Mouse (Mus musculus) kidney, postnatal 4 days (tissue): ENCODE results near the gene 4930563M21Rik.
"Not testable (repeated sequence)": the region's sequence is repeated elsewhere in the genome, so short reads cannot be mapped to it uniquely, and the experiment has no call there.

ENCODE experiments used
- DNase-seq, 2 experiments: peaks; one replicate each; pipeline ENCODE4 v3.0.0; 2021; ENCODE audit warnings: mixed read lengths in 2 of 2

Gene 4930563M21Rik

GRCm38 (mm10) chr9:56010450-56010849 lies at the start of gene 4930563M21Rik:
TSS of gene 4930563M21Rik (minus strand) at chr9:56010550.
- DNase-seq = no peak

DNA sequence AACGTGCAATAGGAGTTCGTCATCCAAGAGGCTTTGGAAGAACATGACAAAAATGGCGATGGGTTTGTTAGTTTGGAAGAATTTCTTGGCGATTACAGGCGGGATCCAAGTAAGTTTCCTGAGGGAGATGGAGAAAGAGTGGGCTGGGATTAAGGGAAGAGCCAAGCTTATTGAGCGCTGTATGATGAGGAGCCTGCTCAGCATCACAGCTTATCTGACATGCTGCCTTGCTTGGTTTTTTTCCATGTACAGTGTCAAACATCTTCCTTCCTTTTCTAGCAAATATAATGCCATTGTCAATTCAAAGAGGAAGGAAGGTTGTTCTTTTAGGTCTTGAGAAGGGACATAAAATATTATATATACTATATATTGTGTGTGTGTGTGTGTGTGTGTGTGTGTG lies 45.8 kb upstream of the 4930563M21Rik start:
- DNase-seq = no peak

DNA sequence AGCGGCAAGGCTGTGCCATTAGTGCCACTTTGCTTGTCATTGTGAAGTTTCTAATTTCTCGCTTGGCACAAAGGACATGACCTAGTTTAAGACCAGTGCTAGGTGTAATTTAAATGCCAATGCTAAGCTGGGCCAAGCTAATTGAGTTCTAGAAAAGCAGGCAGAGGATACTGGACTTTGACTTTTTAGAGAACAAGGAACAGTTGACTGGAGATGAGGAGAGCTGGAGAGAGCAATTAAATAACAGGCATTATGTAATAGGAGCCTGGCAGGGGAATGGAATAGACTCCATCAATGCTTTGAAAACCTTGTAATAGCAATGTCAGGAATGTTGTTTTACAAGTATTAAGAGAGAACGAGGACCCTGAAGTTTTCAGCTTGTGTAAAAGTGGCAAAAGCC lies 43.4 kb upstream of the 4930563M21Rik start:
- no peak for DNase-seq

DNA sequence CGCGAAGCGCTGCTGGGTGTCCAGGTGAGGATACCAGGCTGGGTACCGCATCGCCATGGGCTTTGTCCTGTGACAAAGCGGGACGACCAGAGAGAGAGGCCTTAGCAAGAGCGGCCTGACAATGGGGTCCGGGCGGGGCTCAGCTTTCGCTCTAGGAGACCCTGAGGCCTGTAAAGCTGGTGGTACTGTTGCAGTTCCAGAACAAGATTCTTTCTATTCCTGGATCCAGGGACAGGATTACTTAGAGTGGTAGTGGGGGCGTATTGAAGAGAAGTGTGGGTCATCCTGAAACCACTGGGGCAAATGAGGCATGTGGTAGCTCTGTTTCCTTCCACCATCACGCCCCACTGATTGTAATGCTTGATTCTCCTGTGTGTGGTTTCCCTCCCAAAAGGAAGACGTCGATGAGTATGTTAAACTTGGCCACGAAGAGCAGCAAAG lies 31.9 kb upstream of the 4930563M21Rik start:
- no peak for DNase-seq

GRCm38 (mm10) chr9:56041372-56042180 lies 31.2 kb upstream of the 4930563M21Rik start, which contains the start of gene Rcn2:
TSS of gene Rcn2 (plus strand) at chr9:56041845.
- DNase-seq = peak; percentile 96 to 97

DNA sequence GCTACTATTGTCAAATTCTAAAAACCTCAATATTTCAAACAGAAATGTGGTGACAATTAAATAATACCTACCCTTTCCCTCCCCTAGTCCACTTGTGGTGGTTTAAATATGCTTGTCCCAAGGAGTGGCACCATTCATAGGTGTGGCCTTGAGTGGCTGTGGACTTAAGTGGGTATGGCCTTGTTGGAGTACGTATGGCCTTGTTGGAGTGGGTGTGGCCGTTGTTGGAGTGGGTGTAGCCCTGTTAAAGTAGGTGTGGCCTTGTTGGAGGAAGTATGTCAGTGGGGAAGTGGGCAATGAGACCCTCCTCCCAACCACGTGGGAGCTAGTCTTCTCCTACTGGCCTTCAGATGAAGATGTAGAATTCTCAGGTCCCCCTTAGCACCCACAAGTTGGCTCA lies 21.9 kb upstream of the 4930563M21Rik start:
- no peak for DNase-seq

GRCm38 (mm10) chr9:56027292-56027691 lies 16.9 kb upstream of the 4930563M21Rik start:
- DNase-seq = no peak

- no peak for DNase-seq
Measured at GRCm38 (mm10) chr9:56024772-56025171, 14.4 kb upstream of the 4930563M21Rik start.

- DNase-seq = not testable (repeated sequence)
Measured at GRCm38 (mm10) chr9:56004679-56005078, 5.7 kb downstream of the 4930563M21Rik start.

DNA sequence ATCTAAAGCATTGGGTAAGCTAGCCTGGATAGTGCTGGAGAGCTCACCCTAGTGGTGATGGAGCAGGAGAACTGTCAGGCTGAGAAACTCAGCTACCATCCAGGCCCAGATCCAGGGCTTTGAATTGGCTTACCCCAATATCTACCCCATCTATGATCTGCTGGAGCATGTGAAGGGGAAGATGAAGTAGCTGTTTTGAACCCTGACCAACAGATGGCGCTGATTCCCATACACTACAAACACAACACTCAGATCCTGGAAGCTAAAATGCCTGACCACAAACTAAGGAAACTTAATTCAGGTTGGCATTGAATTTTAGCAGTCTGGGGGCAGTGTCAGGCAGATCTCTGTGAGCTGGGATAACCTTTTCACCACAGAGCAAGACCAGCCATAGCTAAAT lies 63.5 kb downstream of the 4930563M21Rik start:
- peak; percentile 36 to 42 for DNase-seq

DNA sequence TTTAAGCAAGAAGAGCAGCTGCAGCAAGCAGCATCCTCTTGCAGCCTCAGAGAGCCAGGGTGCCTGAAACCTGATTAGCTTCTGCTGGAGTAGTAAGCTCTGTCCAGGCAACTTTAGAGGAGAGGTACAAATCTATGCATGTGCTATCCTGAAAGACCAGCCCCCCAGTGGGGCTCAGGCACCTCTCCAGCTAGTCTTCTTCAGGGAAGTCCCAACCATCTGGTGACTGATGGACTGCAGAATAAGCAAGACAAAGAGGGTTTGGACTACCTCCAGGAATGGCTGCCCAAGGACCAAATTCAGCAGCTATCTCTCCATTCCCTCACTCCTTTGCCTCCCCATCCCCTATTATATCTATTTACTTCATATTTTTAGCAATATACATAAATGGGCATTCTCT lies 69.0 kb downstream of the 4930563M21Rik start:
- DNase-seq = no peak

DNA sequence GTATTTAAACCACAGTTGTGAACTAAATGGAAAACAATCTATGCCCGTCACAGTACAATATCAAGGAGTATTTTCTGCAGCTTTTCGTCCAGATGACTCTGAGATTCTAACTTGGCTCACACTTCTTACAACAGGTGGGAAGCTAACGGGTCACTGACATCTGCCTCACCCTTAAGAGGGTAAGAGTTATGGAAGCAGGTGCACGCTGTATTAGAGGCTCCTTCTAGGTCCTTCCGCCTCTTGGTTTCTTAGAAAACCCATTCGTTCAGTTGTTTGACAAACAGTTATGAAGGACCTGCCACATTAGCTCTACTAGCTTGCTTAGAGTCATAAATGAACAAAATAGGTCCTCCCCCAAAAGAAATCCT lies 71.7 kb downstream of the 4930563M21Rik start:
- no peak for DNase-seq

DNA sequence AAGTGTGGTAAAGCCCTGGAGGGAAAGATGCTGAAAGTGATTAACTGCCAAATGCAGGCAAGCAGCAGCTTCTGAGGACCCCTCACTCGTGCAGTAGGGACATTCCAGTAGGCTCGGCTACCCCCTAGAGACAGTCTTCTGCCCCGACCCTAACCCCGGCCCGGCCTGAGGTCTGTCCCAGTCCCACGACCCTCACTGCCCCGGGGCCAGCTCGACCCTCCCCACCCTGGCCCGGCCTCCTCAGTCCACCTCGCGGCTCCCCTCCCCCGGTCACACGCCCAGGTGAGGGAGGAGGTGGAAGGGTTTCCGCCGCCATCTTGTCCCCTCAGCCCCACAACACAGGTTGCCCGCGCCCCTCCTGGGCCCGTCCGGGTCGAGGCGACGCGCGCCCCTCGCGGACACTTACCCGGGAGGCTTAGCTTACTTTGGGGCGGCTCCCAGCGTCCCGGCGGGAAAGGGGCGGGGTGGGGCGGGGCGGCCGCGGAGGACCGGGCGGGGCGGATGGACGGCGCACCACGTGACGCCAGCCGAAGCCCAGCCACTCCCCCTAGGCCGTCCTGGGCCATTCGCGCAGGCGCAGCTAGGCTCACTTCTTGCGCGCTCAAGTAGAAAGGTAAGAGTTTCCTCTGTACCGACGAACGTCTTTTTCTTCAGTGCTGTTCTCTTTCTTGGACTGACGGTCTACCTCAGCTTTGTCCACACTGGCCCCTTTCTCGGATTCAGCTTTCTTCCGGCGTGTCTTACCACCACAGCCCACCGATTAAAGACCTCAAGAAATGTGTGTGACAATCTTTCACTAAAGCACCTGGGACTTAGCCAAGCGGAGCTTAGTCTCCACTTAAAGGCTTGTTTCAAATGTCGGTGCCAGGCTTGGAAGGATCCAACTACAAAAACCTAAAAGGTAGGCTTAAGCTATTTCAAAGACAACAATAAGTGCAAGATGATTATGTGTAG lies 72.4 kb downstream of the 4930563M21Rik start, which contains the start of gene Scaper:
Gene Scaper (minus strand): TSS at position 456 of the 954 bp plus-strand sequence.
- peak; percentile 93 to 96 for DNase-seq

- DNase-seq = peak; percentile 24 to 31
Measured at GRCm38 (mm10) chr9:55937224-55937663, 73.1 kb downstream of the 4930563M21Rik start.

GRCm38 (mm10) chr9:55932482-55932881 lies 77.9 kb downstream of the 4930563M21Rik start:
- DNase-seq = no peak

- DNase-seq = no peak
Measured at GRCm38 (mm10) chr9:55918579-55918978, 91.8 kb downstream of the 4930563M21Rik start.

DNA sequence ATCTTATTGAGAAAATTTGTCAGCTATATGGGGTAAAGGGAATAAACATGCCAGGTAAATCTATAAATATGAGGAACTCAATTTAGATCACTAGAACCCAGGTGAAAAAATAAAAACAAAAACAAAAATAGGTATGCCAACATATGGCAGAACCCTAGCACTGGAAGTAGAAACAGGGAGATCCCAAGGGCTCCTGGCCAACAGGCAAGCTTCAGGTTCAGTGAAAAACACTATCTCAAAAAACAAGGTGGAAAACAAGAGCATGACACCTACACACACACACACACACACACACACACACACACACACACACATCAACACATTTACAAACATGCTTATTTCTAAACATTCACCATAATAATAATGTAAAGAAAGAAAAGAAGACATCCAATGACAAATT lies 93.6 kb downstream of the 4930563M21Rik start:
- DNase-seq = no peak
